Mouse (Mus musculus) adrenal gland, adult (tissue): ENCODE measurements at regions not wholly inside any gene's neighbourhood (a gene's known extent, or its start where the extent isn't known, plus 50 kb on each side); places are given as distances from the start of the nearest gene placed in this dataset.
A peak's percentile ranks its signal among the peaks of the same experiment; 100 is the strongest.
"Not testable (repeated sequence)": the region's sequence is repeated elsewhere in the genome, so short reads cannot be mapped to it uniquely, and the experiment has no call there.

Source experiments
- DNase-seq, 2 experiments: peaks; one replicate each; pipeline ENCODE4 v3.0.0; 2022 to 2023; ENCODE audit warnings: low spot score in 1 of 2; ENCODE audit not compliant: inconsistent age in 2 of 2

GRCm38 (mm10) chr12:77588297-77588696, 350.4 kb downstream of the Fut8 start:
- DNase-seq, result no peak

DNA sequence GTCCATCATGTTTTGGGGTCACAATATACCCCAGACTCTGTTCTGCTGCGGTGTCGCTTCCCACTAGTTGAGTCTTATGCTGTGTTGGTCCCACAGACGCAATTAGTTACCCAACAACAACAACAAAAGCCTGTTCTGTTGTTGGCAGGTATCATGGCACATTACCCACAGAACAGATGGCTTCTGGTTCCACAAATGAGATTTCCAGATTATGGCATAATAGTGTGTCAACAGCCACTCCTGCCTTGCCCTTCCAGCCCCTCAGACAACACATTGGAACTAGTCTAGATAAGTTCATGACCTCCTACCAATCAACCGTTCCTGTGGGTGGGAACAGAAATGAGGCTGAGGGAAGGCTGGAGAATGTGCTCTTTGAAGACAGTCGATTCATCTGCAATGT, 351.5 kb downstream of the Fut8 start:
- no peak for DNase-seq

- DNase-seq, result no peak
These were observed 356.2 kb downstream of the Fut8 start for GRCm38 (mm10) chr12:77594092-77594491.

DNA sequence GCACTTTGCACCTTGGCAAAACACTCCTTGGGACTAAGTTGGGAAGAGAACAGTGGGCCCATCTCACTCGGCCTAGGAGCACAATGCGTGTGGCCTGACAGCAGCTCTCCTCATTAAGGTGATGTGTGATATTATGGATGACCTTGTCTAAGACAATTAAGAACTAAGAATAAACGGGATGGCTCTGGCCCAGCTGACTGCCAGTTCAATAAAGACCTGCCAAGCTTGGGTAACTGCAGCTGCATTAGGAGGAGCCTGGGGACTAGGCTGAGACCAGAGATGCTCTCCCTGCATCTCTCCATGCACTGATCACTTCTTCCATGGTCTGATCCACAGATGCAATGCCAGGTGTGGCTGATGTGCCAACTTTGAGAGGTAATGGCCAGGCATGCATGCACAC, 356.7 kb downstream of the Fut8 start:
- DNase-seq, result no peak

- DNase-seq, result no peak
These were observed 357.9 kb downstream of the Fut8 start for GRCm38 (mm10) chr12:77595821-77596220.

DNA sequence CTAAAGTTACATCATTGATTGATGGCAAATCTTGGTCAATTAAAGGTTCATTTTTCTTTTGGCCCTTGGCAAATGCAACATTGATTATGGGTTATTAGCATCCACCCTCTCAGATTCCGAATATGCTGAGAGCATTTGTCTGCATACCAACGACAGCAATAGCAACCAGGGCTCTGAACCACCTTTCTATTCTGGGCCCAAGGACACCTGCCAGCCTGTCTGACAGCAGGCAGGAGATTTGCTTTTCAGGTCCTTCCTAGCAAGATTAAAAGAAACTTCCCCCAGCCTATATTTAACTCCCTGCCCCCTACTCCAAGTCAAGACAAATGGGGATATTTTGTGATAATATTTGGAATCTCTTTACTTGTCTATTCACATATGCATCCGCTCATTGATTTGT, 358.8 kb downstream of the Fut8 start:
- DNase-seq, result peak in 1 of 2 experiments; percentile 40

DNA sequence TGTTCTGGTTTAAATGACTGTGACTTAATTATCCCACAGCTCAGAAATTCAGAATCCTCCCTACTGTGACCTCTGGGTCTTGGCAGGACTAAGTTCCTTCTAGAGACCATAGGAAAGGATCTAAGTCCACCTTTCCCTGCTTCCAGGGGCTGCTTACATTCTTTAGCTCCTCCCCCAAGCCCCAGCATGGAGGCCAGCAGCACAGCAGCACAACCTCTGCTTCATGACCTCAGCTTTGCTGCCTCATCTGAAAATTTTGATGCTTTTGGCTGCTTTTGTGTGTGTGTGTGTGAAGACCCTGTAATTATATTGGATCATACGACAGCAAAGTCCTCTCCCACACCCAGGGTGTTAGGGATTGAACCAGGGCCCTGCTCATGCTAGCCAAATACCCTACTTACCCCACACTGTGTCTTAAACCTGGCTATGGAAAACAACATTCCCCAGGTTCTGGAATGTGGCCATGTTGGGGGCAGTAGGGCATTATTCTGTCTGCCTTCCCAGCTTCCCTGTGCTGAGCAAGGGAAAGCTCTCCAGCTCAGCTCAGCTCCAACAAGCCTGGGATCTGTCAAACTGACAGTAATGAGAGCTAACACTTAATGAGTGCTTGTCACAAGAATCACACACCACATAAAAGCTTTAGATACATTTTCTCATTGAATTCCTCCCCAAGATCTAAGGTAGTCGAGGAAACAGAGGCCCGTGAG, 359.9 kb downstream of the Fut8 start:
- DNase-seq, result peak; percentile 8 to 58

GRCm38 (mm10) chr12:77598334-77598715, 360.4 kb downstream of the Fut8 start:
- DNase-seq, result peak in 1 of 2 experiments; percentile 8

GRCm38 (mm10) chr12:77599391-77599790, 361.5 kb downstream of the Fut8 start:
- DNase-seq, result peak in 1 of 2 experiments; percentile 19

DNA sequence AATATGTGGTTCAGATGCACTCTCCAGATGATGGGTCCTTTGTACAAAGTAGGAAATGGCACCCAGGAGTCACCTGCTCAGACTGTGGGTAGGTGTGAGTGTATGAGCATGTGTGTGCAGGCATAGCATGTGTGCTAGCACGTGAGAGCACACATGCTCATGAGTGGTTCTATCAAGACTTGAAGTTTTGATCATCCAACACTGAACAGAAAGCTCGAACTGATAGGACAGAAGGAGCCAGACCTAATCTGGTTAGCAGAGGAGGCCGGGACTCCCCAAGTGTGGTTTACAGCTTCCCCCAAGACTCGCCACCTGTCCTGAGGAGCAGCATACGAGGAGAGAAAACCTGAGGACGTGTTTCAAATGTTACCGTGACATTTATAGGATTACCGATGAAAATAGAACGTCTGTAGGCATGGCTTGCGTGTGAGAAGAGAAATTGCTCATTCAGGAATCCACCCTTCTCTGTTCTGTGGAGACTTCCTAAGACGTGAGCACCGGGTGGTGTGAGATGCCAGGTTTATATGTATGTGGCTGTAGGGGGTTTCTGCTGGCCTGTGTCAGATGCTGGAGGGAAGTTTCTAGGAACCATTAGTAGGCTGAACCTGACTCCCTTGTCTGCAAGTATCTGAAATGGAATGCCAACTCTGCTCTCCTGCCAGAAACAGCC, 366.0 kb downstream of the Fut8 start:
- DNase-seq, result no peak

DNA sequence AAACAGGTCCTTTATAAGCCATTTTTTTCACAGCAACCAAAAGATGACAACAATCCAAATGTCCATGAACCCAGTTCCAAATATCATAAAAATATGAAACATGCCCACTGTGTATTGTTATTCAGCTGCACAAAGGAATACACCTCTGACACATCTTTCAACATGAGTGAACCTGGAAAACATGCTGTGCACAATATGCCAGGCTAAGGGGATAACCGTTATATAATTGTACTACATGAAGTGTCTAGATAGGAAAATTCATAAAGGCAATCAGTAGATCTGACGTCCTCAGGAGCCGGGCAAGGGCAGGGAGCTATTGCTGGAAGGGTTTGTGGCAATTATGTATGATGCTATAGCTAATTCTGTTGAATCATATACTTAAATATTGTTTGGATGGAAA, 379.6 kb downstream of the Fut8 start:
- DNase-seq, result no peak

- DNase-seq, result no peak
These were observed 384.3 kb downstream of the Fut8 start for GRCm38 (mm10) chr12:77622243-77622642.

- not testable (repeated sequence) for DNase-seq
These were observed 386.4 kb downstream of the Fut8 start for GRCm38 (mm10) chr12:77624323-77624722.

- DNase-seq, result no peak
These were observed 390.5 kb downstream of the Fut8 start for GRCm38 (mm10) chr12:77628358-77628850.

GRCm38 (mm10) chr12:77633981-77634650, 396.2 kb downstream of the Fut8 start:
- peak; percentile 42 to 64 for DNase-seq

DNA sequence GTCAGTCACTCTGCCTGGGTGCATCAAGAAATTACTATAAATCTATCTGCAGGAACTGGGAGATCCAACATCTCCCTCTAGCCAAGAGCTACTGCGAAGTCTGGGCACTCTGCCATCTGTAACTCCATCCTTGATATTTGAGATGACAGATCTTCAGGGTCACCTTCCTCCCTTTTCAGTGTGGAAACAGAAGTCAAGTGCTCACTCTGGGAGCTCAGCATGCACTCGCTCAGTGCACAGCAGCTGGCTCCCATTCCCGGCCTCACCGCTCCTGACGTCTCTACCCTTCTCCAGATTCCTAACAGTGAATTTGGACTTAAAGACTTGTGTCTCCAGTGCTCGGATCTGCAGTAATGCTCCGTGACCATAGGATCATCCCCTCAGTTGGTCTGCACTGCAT, 400.3 kb downstream of the Fut8 start:
- peak; percentile 86 to 89 for DNase-seq

- peak in 1 of 2 experiments; percentile 19 for DNase-seq
These were observed 404.4 kb downstream of the Fut8 start for GRCm38 (mm10) chr12:77642336-77642735.

- DNase-seq, result peak in 1 of 2 experiments; percentile 43
These were observed 409.9 kb downstream of the Fut8 start for GRCm38 (mm10) chr12:77647841-77648240.

DNA sequence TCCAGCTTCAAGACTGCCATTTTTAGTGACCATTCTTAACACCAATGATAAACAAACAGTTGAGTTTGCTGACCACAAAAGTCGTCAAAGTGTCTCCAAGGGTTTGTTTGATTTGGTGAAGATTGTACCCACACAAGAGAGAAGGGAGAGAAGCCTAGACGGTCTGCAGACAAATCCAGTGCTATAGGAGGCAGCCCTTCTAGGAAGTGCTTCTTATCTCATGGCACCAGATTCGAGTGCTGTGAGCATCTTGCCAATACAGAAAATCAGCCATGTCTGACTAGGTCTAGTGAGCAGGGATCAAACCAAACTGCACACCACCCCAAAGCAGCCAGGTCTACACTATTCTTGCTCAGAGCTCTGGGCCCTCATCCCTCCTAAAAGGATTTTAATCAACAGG, 416.4 kb downstream of the Fut8 start:
- DNase-seq, result no peak

GRCm38 (mm10) chr12:77657060-77657459, 419.1 kb downstream of the Fut8 start:
- no peak for DNase-seq

DNA sequence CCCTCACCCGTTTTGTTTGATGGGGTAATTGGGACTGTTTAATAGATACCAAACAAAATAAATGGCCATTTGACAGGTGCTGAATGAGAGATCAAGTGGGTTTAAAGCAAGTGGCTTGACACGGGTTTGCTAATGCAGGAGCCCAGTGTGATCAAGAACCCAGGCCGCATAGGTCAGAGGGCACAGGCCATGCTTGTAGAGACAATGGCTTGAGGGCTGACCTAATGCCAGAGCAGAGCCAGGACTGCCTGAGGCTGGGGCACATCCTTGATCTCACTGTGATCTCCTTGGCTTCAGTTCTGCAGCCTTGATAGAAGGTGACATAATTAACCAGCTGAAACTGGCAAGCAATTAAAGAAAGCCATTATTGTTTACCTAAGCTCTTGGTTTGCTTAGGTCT, 420.0 kb downstream of the Fut8 start:
- no peak for DNase-seq

DNA sequence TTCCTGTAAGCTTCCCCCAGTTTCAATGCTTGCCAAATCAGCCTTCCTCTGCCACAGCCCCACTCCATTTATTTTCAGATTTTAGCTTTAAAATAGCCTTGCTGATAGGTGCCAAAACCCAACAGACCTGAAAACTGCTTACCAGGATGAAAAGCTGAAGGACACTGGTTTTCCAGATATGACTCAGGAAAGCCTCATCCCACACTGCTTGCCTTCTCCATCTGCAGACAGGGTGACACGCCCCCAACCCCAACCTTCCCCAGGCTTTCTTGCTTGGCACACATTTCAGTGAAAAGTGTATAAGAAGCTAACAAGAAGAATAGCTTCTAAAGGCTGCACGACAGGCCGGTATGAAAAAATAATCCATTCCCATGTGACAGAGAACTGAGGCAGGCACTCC, 425.3 kb downstream of the Fut8 start:
- no peak for DNase-seq
